Mouse (Mus musculus) 3134 (cell line): ENCODE data around the gene Smbd1.

Experiments used
- DNase-seq: peaks from one replicate; pipeline ENCODE4 v3.0.0-alpha.2; 2011; ENCODE audit warnings: low spot score; ENCODE audit not compliant: insufficient read length; ENCODE audit errors: extremely low read depth

Gene Smbd1

GRCm38 (mm10) chr16:32810321-32810720, at the start of gene Smbd1:
Gene Smbd1, minus strand, starts transcription at chr16:32810477.
- DNase-seq, result no peak

GRCm38 (mm10) chr16:32858771-32859636, 48.7 kb upstream of the Smbd1 start:
- peak; percentile 71 for DNase-seq

GRCm38 (mm10) chr16:32858356-32858755, 48.1 kb upstream of the Smbd1 start:
- peak; percentile 47 for DNase-seq

GRCm38 (mm10) chr16:32856751-32857150, 46.5 kb upstream of the Smbd1 start:
- DNase-seq, result no peak

GRCm38 (mm10) chr16:32854050-32854571, 43.8 kb upstream of the Smbd1 start:
- DNase-seq, result no peak

- no peak for DNase-seq
Observed at GRCm38 (mm10) chr16:32853492-32854049, 43.3 kb upstream of the Smbd1 start.

- no peak for DNase-seq
Observed at GRCm38 (mm10) chr16:32849042-32849830, 39.0 kb upstream of the Smbd1 start.

GRCm38 (mm10) chr16:32847103-32847502, 36.8 kb upstream of the Smbd1 start:
- no peak for DNase-seq

DNA sequence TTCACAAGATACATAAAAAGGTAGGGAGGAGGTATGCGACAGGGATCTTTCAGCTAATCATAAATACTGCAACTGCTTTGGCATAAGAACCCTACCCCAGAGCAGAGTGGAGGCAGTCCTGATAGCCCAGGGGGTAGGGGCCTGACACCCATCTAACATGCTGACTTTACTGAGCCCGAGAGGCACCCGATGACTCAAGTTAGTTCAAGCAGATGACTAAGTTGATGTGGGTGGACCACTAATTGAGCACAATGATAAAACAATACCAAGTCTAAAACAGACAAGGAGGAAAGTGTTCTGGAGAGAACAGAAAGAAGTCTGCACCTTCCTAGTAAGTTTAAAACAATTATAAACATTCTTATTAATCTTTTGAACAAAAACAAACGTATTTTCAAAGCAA, 21.2 kb upstream of the Smbd1 start:
- DNase-seq, result no peak

DNA sequence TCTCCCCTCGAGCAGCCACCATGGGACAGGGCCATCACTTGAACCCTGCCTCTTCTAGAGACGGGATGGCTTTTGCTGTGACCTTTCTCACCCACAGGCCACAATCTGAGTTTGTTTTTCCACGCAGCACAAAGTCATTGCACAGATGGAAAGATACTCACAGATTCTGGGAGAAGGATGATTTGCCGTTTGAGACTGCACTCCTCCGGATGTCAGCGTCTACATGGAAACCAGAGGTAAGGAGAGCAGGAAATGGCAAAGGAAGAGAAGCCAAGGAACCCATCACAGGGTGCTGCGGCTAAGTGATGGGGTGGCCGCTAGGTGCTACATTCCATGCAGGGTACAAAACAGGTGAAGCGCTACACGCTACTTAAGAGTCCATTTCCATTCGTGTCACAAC, 18.8 kb upstream of the Smbd1 start:
- no peak for DNase-seq

DNA sequence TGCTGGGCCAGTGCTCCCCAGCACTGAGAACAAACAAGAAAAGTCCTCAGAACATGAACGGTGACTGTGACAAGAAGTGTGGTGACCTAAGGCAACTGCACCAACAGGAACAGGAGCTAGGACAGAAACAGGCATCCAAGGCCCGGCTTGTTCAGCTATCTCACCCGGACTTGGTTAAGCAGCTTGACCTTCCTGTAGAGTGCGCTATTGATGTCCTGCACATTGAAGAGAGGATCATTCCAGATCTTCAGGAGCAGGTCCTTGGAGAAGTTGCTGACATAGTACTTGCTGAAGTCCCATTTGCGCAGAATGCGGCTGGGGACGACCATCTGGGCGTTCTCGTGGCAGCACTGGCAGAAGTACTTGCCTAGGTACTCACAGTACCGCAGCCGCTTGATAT, 16.2 kb upstream of the Smbd1 start:
- no peak for DNase-seq

DNA sequence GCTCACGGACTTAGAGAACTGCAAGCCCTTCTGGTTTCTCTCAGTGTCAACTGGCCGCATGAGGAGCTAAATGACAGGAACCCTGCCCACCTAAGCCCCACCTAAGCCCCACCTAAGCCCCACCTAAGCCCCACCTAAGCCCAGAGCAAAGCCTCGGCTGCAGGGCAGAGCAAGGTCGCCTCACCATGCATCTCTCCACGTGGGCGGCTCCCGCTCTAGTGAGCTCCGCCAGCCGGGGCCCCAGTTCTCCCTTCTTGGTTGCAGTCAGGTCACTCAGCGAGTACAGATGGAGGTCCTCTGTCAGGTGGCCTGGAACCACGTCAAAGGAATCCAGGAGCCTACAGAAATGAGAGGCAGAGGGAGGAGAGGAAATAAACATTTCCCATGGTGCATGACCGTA, 15.1 kb upstream of the Smbd1 start:
- no peak for DNase-seq

- DNase-seq, result no peak
Observed at GRCm38 (mm10) chr16:32824061-32824460, 13.8 kb upstream of the Smbd1 start.

DNA sequence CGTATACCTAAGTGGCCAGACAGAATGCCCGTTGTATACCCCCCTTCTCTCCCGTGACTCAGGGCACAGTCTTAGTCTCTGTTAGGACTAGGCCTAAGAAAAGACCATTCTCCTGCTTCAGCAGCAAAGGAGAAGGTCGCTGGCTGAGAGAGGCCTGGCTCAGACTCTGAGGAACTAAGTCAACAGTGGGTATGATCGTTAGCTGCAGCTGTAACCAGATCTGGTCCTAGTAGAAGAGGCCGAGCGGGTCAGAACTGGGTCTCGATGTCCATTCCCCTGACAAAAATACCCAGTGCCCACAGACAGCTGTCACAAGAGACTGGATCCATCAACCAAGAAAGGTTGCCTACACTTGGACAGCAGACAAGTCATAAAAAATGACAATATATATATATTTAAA, 13.2 kb upstream of the Smbd1 start:
- DNase-seq, result no peak

GRCm38 (mm10) chr16:32822881-32823280, 12.6 kb upstream of the Smbd1 start:
- no peak for DNase-seq

- DNase-seq, result no peak
Observed at GRCm38 (mm10) chr16:32822450-32822827, 12.2 kb upstream of the Smbd1 start.

DNA sequence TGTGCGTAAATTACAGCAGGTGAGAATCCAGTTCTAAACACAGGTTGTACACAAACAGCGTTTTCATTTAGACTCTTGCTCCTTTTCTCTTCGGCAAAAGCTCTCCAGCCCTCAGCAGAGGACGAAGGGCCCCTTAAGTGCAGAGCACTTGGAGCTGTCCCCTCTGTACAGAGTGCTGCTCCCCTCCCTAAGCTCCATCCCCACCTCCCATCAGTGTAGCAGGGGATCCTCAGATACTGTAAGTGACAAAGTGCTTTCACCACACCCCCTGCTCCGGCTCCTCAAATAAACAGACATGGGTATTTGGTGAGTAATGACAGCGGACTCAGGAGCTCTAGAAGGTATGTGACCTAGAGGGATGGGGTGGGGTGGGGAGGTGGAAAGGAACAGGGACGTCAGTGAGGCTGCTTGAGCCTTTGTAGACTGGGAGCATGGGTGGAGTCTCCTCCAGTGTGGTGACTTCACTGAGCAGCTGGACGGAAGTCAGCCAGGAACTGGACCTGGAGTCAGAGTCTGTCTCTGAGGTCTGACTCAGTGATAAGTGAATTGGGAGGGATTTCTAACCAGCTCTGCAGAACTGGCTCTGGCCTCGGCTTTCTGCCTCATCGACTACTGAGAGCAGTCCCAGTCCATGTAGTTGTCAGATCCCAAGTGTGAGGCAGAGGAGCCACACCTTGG, 11.6 kb upstream of the Smbd1 start:
- no peak for DNase-seq

DNA sequence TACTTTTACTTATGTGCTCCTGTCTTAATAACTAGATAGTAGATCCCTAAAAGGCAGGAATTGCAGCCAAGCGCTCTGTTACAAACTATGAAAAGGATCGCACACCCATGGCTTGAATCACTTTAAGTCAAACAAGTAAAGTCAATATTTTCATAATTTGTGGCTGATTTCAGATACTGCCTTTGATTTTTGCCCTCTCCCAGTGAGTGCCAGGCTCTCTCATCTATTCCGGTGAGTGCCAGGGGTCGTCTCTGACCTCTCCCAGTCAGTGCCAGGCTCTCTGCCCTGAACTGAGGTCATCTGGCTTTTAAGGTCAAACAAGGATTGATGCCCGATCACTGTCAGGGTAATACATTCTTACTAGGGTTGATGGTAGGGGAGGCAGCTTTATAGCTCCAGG, 8.2 kb upstream of the Smbd1 start:
- no peak for DNase-seq

DNA sequence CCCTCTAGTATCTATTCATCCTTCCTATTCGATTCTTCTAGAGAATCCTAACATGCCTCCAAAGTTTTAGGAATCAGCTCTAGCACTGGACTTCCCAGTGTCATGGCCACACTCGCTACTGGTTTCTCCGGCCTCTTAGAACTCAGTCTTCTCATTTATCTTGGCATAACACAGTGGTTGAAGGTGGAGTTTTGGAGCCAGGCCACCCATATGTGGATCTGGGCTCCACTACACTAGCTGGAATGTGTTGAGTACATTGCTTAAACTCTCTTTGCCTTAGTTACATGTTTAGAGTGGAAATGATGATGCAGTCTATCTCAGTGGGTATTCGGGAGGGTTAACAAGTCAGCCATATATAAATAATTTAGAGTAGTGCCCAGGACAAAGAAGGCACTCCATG, 7.8 kb upstream of the Smbd1 start:
- DNase-seq, result no peak

GRCm38 (mm10) chr16:32815160-32815605, 4.9 kb upstream of the Smbd1 start:
- no peak for DNase-seq

- peak; percentile 51 for DNase-seq
Observed at GRCm38 (mm10) chr16:32814539-32814938, 4.3 kb upstream of the Smbd1 start.
